In genomic region chr1:186833441-186833895, GRCm38 (mm10) we compare ENCODE assay signal across 8 mouse cellular contexts.
DNase-seq lines count a peak whose midpoint lies in the region; ATAC-seq and TF ChIP-seq lines count a peak whose summit lies in the region.

No protein-coding gene starts in this region.

- H3K4me3 ChIP-seq in heart, adult 2 months = no peak overlapping the region
- H3K4me3 ChIP-seq in forebrain, embryonic 14.5 days (ENCODE audit: low read depth, low read length) = peak overlapping the region; percentile 29
- H3K4me3 ChIP-seq in limb, embryonic 12.5 days (replicated peaks) = peak overlapping the region; percentile 42
- peak overlapping the region; percentile 40 for H3K4me3 ChIP-seq in stomach, embryonic 16.5 days (replicated peaks; ENCODE audit: low read length)

- H3K9ac ChIP-seq in heart, adult 2 months (ENCODE audit: low read depth, low read length) = no peak overlapping the region
- H3K9ac ChIP-seq in forebrain, embryonic 14.5 days (ENCODE audit: low read length) = peak overlapping the region; percentile 55
- peak overlapping the region; percentile 53 for H3K9ac ChIP-seq in limb, embryonic 12.5 days (replicated peaks)
- no peak overlapping the region for H3K9ac ChIP-seq in stomach, embryonic 16.5 days (ENCODE audit: low read length)

- ATAC-seq in forebrain, embryonic 14.5 days = peak; percentile 43
- ATAC-seq in limb, embryonic 12.5 days (ENCODE audit: insufficient number of reproducible peaks, insufficient read depth, low FRiP score, low TSS enrichment, low read depth) = no peak
- no peak for ATAC-seq in stomach, embryonic 16.5 days (ENCODE audit: insufficient read depth, low FRiP score)

- peaks cover 5% of the 10 kb centered on the region for H3K27me3 ChIP-seq in heart, adult 2 months (ENCODE audit: control insufficient read depth, insufficient read depth, low read length)
- no peaks in the 10 kb centered on the region for H3K27me3 ChIP-seq in forebrain, embryonic 14.5 days (replicated peaks; ENCODE audit: control insufficient read depth, insufficient read depth, low read length)
- peaks cover 35% of the 10 kb centered on the region for H3K27me3 ChIP-seq in limb, embryonic 12.5 days
- peaks cover 7% of the 10 kb centered on the region; the same call in 1 of the 2 replicates for H3K27me3 ChIP-seq in stomach, embryonic 16.5 days (ENCODE audit: control insufficient read depth, insufficient read depth, low read length)

- H3K9me3 ChIP-seq in forebrain, embryonic 14.5 days (replicated peaks; ENCODE audit: control insufficient read depth, low read length) = no peaks in the 10 kb centered on the region
- H3K9me3 ChIP-seq in limb, embryonic 12.5 days = no peaks in the 10 kb centered on the region
- H3K9me3 ChIP-seq in stomach, embryonic 16.5 days (replicated peaks; ENCODE audit: control insufficient read depth, low read length) = no peaks in the 10 kb centered on the region

- H3K36me3 ChIP-seq in heart, adult 2 months (ENCODE audit: control insufficient read depth, insufficient read depth, low read length) = no peaks in the 10 kb centered on the region
- no peaks in the 10 kb centered on the region for H3K36me3 ChIP-seq in forebrain, embryonic 14.5 days (ENCODE audit: control insufficient read depth, insufficient read depth, low read length)
- H3K36me3 ChIP-seq in limb, embryonic 12.5 days = no peaks in the 10 kb centered on the region
- no peaks in the 10 kb centered on the region for H3K36me3 ChIP-seq in stomach, embryonic 16.5 days (ENCODE audit: control insufficient read depth, insufficient read depth, low read length)

- WGBS in heart, adult 2 months = 6% methylated on average over 17 of the region's 17 CpGs
- WGBS in forebrain, embryonic 14.5 days = under 1% methylated on average over 17 of the region's 17 CpGs
- whole genome bisulfite sequencing in limb, embryonic 12.5 days = 1% methylated on average over 17 of the region's 17 CpGs
- WGBS in stomach, embryonic 16.5 days = 4% methylated on average over 17 of the region's 17 CpGs

- peak; percentile 5 to 18 for DNase-seq in heart, adult 2 months
- DNase-seq in heart, adult 9 months (ENCODE audit: low spot score in 2 of 2) = no peak
- peak; percentile 52 for DNase-seq in R1 (ENCODE audit: low read depth, low spot score)
- peak; percentile 39 for DNase-seq in forebrain, embryonic 14.5 days (ENCODE audit: low spot score)
- no peak for DNase-seq in kidney, postnatal 25 days
- no peak for DNase-seq in cerebellum, adult 11 months

- TF ChIP-seq CTCF in heart, adult 2 months (IDR thresholded peaks at IDR 0.05) = no peak

- no peaks in the 10 kb centered on the region for H3K79me2 ChIP-seq in heart, adult 2 months (replicated peaks; ENCODE audit: control insufficient read depth, insufficient read depth, low read length)

- peak overlapping the region; percentile 84 for H3K4me2 ChIP-seq in forebrain, embryonic 14.5 days (ENCODE audit: low read length)
- peak overlapping the region; percentile 91 for H3K4me2 ChIP-seq in limb, embryonic 12.5 days
- peak overlapping the region; percentile 68 for H3K4me2 ChIP-seq in stomach, embryonic 16.5 days (ENCODE audit: low read depth, low read length)

- TF ChIP-seq POLR2A in heart, adult 2 months (IDR thresholded peaks at IDR 0.05; ENCODE audit: insufficient read depth, low read depth, low read length) = no peak

- intact Hi-C loops in heart, adult 2 months (cut with DNase I) = no loop called here

- no peak overlapping the region for H3K27ac ChIP-seq in heart, adult 2 months
- H3K27ac ChIP-seq in forebrain, embryonic 14.5 days (ENCODE audit: low read depth, low read length) = peak overlapping the region; percentile 5; the same call in 1 of the 2 replicates
- no peak overlapping the region for H3K27ac ChIP-seq in limb, embryonic 12.5 days
- no peak overlapping the region for H3K27ac ChIP-seq in stomach, embryonic 16.5 days (ENCODE audit: low read length)

- TF ChIP-seq EP300 in heart, adult 2 months (IDR thresholded peaks at IDR 0.05; ENCODE audit: insufficient read depth, low read depth, low read length) = no peak

- H3K4me1 ChIP-seq in heart, adult 2 months (ENCODE audit: control insufficient read depth, insufficient read depth, low read length) = no peaks in the 10 kb centered on the region
- H3K4me1 ChIP-seq in forebrain, embryonic 14.5 days (ENCODE audit: control insufficient read depth, insufficient read depth, low read length) = peaks cover 13% of the 10 kb centered on the region
- H3K4me1 ChIP-seq in limb, embryonic 12.5 days (replicated peaks) = peaks cover 16% of the 10 kb centered on the region
- peaks cover 7% of the 10 kb centered on the region; the same call in 1 of the 2 replicates for H3K4me1 ChIP-seq in stomach, embryonic 16.5 days (ENCODE audit: control insufficient read depth, insufficient read depth, low read length)

Comparison
In these comparisons a context has a peak if more than half of its experiments do, and no peak if none do; other contexts are left out.
1. DNase-seq: peak in heart, adult 2 months (2 of 2), R1 (single experiment) and forebrain, embryonic 14.5 days (single experiment); none in heart, adult 9 months (0 of 2), kidney, postnatal 25 days (0 of 2) and cerebellum, adult 11 months (single experiment).
2. H3K9ac ChIP-seq: peak in forebrain, embryonic 14.5 days (single experiment) and limb, embryonic 12.5 days (single experiment); none in heart, adult 2 months (single experiment) and stomach, embryonic 16.5 days (single experiment).
3. Peak in every context shown above with its lines, with median percentiles within 50 percentile points of each other: H3K4me2 ChIP-seq.